Mouse (Mus musculus) liver, embryonic 14.5 days (tissue): ENCODE measurements at regions not wholly inside any gene's neighbourhood (a gene's known extent, or its start where the extent isn't known, plus 50 kb on each side); places are given as distances from the start of the nearest gene placed in this dataset.

Experiments used
- CTCF ChIP-seq: IDR thresholded peaks from 2 replicates; pipeline ENCODE4 v1.5.1; 2016; ENCODE audit warnings: antibody characterized with exemption, low read depth, control low read depth
- EP300 ChIP-seq: IDR thresholded peaks from 2 replicates; pipeline ENCODE4 v1.6.1; 2016; ENCODE audit warnings: antibody characterized with exemption, low read depth

GRCm38 (mm10) chr2:160223366-160223765 lies 110.6 kb downstream of the Gm826 start:
- TF ChIP-seq CTCF (no peak), EP300 (no peak)
